Mouse (Mus musculus) embryo, embryonic 11 days (tissue): Measurements from ENCODE around the gene Chn2.

Experiments
- DNase-seq: peaks from one replicate; pipeline ENCODE4 v3.0.0-alpha.2; 2015

Chn2 gene

DNA sequence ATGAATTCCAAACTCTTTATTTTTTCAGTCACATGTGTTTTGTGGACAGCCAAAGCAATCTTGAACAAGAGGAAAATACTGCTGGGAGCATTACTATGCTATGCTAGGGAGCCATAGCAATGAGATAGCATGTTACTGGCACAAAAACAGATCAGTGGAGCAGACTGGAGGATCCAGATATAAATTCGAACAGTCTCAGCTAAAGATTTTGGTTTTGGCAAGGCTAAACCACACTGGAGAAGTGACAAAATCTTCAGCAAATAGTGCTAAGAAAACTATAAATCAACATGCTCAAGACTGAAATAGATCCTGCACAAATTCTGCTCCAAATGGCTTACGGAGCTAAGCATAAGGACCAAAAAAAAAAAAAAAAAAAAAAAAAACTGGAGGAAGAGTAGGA, 273.7 kb downstream of the Chn2 start:
- DNase-seq = no peak

DNA sequence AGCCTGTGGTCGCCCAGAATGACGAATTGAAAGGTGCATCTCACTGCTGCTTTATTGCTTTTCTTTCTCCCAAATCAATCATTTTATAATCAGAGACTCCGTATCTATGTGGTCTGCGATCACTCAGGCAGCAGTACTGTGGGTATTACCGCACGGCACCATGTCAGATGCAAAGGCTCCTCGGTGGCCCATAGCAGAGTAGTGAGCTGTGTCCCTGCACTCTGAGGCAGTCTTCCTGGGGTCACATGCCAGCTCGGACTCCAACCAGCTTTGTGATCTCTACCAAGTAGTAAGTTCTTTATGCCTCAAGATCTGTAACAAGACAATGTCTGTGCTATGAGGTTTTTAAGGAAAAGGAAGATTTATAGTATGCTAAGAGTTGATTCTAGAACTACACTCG, 279.3 kb downstream of the Chn2 start:
- no peak for DNase-seq

DNA sequence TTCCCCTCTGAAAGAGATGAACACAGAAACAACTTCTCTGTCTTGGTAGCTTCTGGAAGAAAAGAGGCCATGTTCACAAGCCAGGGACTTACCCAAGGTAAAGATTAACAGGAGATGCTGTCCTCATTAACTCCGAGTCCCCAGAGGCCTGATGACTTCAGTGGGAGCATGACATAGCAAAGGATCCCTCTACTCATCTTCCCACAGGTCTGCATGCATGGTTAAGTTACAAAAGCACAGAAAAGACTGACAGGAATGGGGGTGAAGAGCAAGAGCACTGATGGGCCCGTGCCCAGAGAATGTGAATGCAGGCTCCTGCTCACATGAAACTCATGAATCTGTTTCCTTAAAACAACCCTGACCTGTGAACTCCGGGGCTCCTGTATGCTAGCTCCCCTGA, 279.8 kb downstream of the Chn2 start:
- no peak for DNase-seq

DNA sequence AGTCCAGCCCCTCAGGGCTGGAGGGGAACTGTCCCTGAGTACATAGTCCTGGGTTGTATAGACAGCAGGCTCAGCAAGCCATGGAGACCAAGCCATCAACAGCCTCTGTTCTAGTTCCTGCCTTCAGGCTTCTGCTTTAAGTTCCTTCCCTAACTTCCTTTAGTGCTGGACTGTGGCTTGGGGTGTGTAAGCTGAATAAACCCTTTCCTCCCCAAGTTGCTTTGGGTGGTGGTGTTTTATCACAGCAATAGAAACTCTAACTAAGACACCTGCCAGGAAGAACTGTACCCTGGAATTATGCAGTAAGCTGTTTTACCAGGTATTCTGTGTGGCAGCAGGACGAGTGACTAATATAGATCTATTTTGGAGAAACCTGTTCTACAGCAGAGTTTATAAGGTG, 280.9 kb downstream of the Chn2 start:
- DNase-seq = no peak

DNA sequence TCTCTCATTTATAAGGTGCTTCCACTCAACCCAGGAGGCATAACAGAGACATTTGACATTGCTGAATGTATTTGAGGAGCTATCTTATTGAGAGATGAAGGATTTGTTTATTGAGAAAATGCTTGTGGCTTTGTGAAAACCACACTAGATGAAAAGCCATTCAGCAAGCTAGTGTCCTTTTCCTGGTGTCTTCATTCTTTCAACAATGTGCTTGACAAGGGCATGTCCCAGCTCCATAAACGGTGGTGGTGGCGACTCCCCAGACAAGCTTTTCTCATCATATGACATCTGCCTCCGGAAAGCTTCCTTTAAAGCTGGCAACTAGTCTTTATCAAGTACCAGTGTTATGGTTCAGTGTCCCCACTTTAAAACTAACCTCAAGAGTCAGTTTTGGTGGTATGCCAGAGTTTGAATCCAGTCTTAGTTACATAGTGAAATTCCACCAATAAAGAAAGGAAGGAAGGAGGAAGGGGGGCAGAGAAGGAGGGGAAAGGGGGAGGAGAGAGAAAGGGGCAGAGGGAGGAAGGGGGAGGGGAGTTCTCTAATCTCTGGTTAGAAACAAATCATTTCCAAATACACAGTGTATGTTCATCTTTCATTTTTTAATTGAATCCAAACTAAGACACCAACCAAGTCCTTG, 286.0 kb downstream of the Chn2 start, which contains the start of gene Prr15:
Gene Prr15 (plus strand): TSS at position 590 of the 640 bp plus-strand sequence.
- DNase-seq = no peak

DNA sequence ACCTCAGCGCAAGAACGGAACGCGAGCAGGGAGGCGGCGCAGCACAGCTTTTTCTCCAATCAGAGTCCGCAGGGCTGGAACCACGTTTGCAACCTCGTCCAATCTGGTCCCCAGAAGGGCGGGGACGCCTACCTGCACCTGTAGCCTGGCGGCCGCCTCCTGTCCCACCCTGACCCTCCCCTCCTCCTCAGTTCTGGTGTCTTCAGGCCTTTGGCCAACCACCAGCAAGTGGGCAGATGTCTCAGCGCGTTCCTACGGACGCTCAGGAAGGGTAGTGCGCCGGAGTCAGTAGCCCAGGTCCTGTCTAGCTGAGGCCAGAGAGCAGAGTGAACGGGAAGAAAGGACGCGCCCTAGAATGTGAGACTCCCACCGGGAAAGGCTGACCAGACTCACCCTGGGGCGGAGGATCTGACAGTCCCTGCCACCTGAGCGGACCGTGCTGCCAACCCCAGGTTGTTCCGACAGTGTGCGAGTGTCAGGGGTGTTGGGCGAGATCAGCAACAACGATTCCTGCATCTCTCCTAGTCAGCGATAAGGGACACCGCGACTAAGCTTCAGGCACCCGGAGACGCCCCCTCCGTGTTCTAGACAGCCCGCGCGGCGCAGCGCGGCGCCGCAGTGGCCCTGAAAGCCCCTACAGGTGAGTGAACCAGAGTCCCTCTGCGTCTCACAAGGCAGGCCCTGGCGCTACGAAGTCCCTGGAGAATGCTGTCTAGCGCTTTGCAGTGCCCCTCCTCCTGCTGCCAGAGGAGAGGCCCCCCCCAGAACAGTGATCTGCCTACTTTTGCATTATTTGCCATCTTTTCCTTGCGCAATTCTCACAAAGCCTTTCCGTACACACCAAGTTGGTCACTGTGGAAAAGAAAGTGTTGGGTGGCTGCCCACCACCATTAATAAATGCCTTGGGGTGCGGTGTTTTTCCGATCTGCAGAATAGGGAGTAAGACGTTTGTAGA, 287.6 kb downstream of the Chn2 start:
- DNase-seq = peak; percentile 76

DNA sequence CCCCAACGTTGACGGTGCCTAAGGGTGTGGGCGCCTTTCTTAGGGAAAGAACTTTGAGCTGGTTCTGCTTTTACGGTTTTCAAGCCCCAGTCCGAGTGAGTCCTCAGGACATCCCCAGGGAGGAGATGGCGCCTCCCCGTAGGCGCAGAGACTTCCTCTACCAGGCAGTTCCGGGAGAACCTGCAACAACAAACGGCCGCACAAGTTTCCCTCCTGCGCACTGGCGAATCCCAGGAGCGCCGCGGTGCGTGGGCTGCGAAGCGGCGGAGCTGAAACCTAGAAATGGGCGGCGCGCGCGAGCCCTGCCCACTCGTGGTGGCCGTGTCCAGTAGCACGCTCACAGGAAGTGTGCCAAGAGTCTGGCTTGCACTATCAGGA, 288.3 kb downstream of the Chn2 start:
- peak; percentile 67 for DNase-seq

- no peak for DNase-seq
These were observed 289.4 kb downstream of the Chn2 start for GRCm38 (mm10) chr6:54328783-54329182.

DNA sequence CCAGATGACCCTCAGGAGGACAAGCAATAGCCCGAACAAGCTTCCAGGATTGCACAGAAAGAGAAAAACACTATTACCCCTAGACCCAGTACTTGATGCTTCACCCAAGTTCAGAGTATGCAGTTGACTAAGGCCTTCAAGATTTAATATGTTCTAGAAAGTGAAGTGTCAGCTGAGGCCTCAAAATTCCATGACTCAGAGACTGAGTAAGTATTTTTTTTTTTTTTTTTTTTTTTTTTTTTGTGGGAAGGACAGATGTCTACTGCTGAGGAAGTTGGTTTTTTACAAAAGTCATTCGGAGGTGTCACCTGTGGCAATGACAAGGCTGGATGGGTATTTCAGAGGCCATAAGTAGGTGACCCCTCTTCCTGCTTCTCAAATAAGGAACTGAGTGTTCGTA, 290.2 kb downstream of the Chn2 start:
- no peak for DNase-seq

- no peak for DNase-seq
These were observed 290.8 kb downstream of the Chn2 start for GRCm38 (mm10) chr6:54330166-54330565.

DNA sequence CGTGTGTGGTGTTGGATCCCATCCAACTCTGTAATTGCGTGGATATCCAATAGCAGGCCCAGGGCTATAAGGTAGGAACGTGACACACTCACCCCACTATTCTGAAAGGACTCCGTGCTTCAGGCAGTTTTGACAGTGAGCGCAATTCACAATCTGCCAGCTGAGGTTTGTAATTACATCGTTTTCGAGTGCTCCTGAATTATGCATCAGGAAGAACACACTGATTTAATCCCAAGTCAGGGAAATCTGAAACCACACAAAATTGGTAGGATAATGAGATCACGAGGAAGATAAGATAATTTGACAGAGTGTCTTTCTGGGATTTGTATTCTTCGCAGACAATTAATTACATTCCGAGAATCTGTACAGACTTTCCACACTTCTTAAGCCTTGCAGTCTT, 292.4 kb downstream of the Chn2 start:
- DNase-seq = peak; percentile 43

- peak; percentile 49 for DNase-seq
These were observed 292.8 kb downstream of the Chn2 start for GRCm38 (mm10) chr6:54332203-54332602.

DNA sequence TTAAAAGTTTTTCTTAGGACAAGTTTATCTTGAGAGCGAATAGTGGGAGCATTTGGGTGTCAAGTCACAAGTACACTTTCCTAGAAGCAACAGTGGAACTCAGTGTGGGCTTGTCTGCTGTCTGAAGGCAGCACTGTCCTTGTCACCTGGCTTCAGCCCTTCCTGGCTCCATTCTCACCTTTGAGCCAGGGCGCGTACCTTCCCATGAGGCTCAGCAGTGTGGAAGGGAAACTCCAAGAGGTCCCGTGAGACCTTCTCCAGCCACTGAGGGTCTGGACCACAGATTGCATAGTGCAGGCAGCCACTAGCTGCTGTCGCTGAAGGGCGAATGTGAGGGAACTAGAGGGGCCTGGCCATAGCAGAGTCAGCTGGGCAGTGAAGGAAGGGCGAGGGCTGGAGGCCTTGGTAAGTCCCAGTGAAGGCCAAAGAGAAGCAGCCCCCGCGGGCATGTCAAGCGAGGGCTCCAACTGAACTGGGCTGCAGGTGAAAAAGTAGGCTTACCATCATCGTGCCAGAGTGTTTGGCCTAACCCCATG, 293.8 kb downstream of the Chn2 start:
- no peak for DNase-seq

DNA sequence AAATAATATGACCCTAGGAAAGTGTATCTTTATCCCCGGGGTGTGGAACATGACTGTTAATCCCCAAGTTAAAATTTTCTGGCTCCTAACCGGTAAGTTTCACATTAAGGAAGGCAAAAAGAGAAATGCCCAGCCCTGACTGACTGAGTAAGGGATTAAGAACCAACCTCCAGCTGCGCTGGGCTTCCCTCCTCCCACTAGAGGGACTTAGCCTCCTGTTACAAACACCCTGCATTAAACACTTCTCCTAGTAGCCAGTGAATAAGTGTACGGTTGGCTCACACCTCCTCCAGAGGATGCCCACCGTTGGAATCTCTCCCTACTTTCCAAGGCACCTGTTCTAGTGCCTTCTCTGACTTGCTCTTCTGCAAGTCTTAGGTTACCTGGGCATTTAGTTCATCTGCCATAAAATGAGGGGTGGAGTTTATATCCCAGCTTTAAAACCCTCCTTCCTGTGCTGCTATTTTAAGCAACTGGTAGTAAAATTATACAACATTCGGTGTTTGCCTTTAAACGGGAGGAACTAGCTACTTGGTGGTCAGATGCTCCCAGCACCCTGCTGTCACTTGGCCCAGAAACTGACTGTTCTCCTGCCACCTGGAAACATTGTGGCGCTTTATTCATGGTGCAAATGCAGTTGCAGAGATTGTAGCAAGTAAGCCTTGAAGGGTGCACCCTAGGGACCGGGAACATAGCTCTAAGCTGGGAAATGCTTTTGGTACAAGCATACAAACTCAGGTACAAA, 294.5 kb downstream of the Chn2 start:
- no peak for DNase-seq

DNA sequence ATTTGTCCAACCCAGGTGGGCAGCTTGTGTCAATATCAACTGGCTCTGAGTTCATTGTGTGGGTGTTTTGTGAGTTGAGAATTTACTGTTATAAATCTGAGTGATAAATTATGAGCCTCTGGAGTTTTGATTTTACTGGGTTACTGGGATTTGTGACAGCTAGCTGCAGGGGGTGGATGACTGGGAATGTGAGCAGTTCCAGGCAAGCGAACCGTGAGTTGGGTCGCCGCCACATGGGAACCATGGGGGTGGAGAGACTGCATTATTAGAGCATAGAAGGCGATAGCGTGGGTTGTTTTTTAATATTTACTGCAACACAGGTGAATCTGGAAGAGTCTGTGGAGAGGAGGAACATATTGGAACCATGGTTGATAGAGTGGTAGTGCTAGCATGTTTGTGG, 298.0 kb downstream of the Chn2 start:
- no peak for DNase-seq

DNA sequence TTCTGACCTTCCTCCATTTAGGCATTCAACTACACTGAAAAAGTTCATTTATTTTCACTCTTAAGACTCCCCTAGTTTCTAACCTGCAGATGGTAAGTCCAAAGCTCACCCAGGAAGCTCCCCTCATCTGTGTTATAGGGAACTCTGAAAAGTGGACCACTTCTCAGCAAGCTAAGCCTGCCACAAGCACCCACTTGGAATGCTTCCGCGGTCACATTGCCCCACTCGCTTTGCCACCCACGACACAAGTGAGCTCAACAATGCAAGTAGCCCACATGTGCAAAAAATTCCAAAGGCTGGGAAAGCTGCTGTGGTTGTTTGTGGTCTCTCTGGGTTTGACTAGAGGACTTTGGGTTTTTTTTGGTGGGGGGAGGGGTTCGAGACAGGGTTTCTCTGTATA, 301.8 kb downstream of the Chn2 start:
- DNase-seq = no peak

DNA sequence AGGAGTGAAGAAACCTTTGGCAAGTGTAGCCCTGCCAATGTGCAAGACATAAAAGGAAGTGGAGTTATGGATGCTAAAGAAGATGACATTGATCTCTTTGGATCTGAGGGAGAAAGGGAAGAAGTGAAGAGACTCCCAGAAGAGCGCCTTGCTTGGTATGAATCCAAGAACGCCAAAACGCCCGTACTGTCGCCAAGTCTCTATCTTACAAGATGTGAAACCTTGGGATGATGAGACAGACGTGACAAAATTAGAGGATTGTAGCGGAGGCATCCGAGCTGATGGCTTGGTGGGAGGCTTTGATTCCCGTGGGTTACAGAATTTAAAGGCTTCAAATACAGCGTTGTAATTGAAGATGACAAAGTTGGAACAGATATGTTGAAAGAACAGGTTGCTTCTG, 302.9 kb downstream of the Chn2 start:
- DNase-seq = no peak
